Mouse (Mus musculus): ENCODE measurements around the gene Pde4b.

- TF ChIP-seq CTCF (IDR thresholded peaks at IDR 0.05; ENCODE audit: control insufficient read depth, insufficient read depth, insufficient read length): no peak
- TF ChIP-seq FOSL1 (IDR thresholded peaks at IDR 0.05; ENCODE audit: insufficient read depth, low read length, poor library complexity, severe bottlenecking): no peak
- TF ChIP-seq USF1 (IDR thresholded peaks at IDR 0.05; ENCODE audit: low read depth): no peak
These were observed 443.5 kb downstream of the Pde4b start for GRCm38 (mm10) chr4:102530797-102531196.

All from C2C12 (cell line).